Mouse (Mus musculus): Measurements from ENCODE around the gene Gm17428. TPM values are rescaled to one million over a fixed set of nuclear protein-coding genes. Genes with fewer than 3 reads are reported as not detected.
"Not testable (repeated sequence)": the region's sequence is repeated elsewhere in the genome, so short reads cannot be mapped to it uniquely, and the experiment has no call there.

Gm17428 gene
- polyA plus RNA-seq, 1 experiment from 2014 or later, result not detected

- Histone ChIP-seq H3K4me3 (replicated peaks; ENCODE audit: low read length) (no peak overlapping the region), H3K4me1 (ENCODE audit: control insufficient read depth, insufficient read depth, low read length) (peaks cover 23% of the 10 kb centered on the region), H3K9ac (ENCODE audit: low read length) (peak overlapping the region; percentile 50; the same call in 1 of the 2 replicates), H3K27ac (ENCODE audit: low read length) (peak overlapping the region; percentile 73), H3K27me3 (ENCODE audit: control insufficient read depth, insufficient read depth, low read length) (no peaks in the 10 kb centered on the region), H3K36me3 (ENCODE audit: control insufficient read depth, insufficient read depth, low read length) (no peaks in the 10 kb centered on the region), H3K9me3 (replicated peaks; ENCODE audit: control insufficient read depth, low read length) (no peaks in the 10 kb centered on the region), H3K4me2 (ENCODE audit: low read depth, low read length) (peak overlapping the region; percentile 20)
- peak; percentile 72; the same call in 1 of the 2 replicates for ATAC-seq (ENCODE audit: insufficient read depth, low FRiP score)
- WGBS, result 37% methylated on average over 10 of the region's 10 CpGs
These were observed 16.9 kb downstream of the Gm17428 start for GRCm38 (mm10) chr14:54993636-54994035.

- Histone ChIP-seq H3K4me2 (ENCODE audit: low read depth, low read length) (peak within 1 kb of the TSS; percentile 20), H3K9me3 (replicated peaks; ENCODE audit: control insufficient read depth, low read length) (no peaks in the 10 kb centered on the region), H3K9ac (ENCODE audit: low read length) (peak within 1 kb of the TSS; percentile 50), H3K4me3 (replicated peaks; ENCODE audit: low read length) (no peak within 1 kb of the TSS), H3K36me3 (ENCODE audit: control insufficient read depth, insufficient read depth, low read length) (no peaks in the 10 kb centered on the region), H3K4me1 (ENCODE audit: control insufficient read depth, insufficient read depth, low read length) (peaks cover 23% of the 10 kb centered on the region), H3K27ac (ENCODE audit: low read length) (peak within 1 kb of the TSS; percentile 73), H3K27me3 (ENCODE audit: control insufficient read depth, insufficient read depth, low read length) (no peaks in the 10 kb centered on the region)
- 47% methylated on average over 11 of the region's 11 CpGs for WGBS
- ATAC-seq (ENCODE audit: insufficient read depth, low FRiP score), result no peak
These were observed 17.6 kb downstream of the Gm17428 start, which contains the start of gene Myh7 for GRCm38 (mm10) chr14:54994136-54994868. Gene Myh7, minus strand, starts transcription at chr14:54994626.

GRCm38 (mm10) chr14:54994869-54995186, 18.1 kb downstream of the Gm17428 start:
- peaks cover 23% of the 10 kb centered on the region for H3K4me1 ChIP-seq (ENCODE audit: control insufficient read depth, insufficient read depth, low read length)
- H3K27ac ChIP-seq (ENCODE audit: low read length), result no peak overlapping the region; the same call in 1 of the 2 replicates
- H3K36me3 ChIP-seq (ENCODE audit: control insufficient read depth, insufficient read depth, low read length), result no peaks in the 10 kb centered on the region
- ATAC-seq (ENCODE audit: insufficient read depth, low FRiP score), result no peak
- no peaks in the 10 kb centered on the region for H3K27me3 ChIP-seq (ENCODE audit: control insufficient read depth, insufficient read depth, low read length)
- H3K9me3 ChIP-seq (replicated peaks; ENCODE audit: control insufficient read depth, low read length), result no peaks in the 10 kb centered on the region
- H3K4me3 ChIP-seq (replicated peaks; ENCODE audit: low read length), result no peak overlapping the region
- H3K4me2 ChIP-seq (ENCODE audit: low read depth, low read length), result no peak overlapping the region
- peak overlapping the region; percentile 26; the same call in 1 of the 2 replicates for H3K9ac ChIP-seq (ENCODE audit: low read length)

- H3K36me3 ChIP-seq (ENCODE audit: control insufficient read depth, insufficient read depth, low read length), result no peaks in the 10 kb centered on the region
- 47% methylated on average over 14 of the region's 14 CpGs for WGBS
- peaks cover 23% of the 10 kb centered on the region for H3K4me1 ChIP-seq (ENCODE audit: control insufficient read depth, insufficient read depth, low read length)
- no peaks in the 10 kb centered on the region for H3K9me3 ChIP-seq (replicated peaks; ENCODE audit: control insufficient read depth, low read length)
- H3K9ac ChIP-seq (ENCODE audit: low read length), result no peak overlapping the region
- ATAC-seq (ENCODE audit: insufficient read depth, low FRiP score), result no peak
- H3K4me2 ChIP-seq (ENCODE audit: low read depth, low read length), result no peak overlapping the region
- no peak overlapping the region for H3K27ac ChIP-seq (ENCODE audit: low read length)
- no peak overlapping the region for H3K4me3 ChIP-seq (replicated peaks; ENCODE audit: low read length)
- H3K27me3 ChIP-seq (ENCODE audit: control insufficient read depth, insufficient read depth, low read length), result no peaks in the 10 kb centered on the region
These were observed 18.9 kb downstream of the Gm17428 start for GRCm38 (mm10) chr14:54995457-54996138.

GRCm38 (mm10) chr14:54996793-54997192, 20.1 kb downstream of the Gm17428 start:
- H3K27ac ChIP-seq (ENCODE audit: low read length), result peak overlapping the region; percentile 65
- no peak overlapping the region for H3K4me2 ChIP-seq (ENCODE audit: low read depth, low read length)
- H3K4me3 ChIP-seq (replicated peaks; ENCODE audit: low read length), result no peak overlapping the region
- peak; percentile 38; the same call in 1 of the 2 replicates for ATAC-seq (ENCODE audit: insufficient read depth, low FRiP score)
- no peaks in the 10 kb centered on the region for H3K27me3 ChIP-seq (ENCODE audit: control insufficient read depth, insufficient read depth, low read length)
- WGBS, result 60% methylated on average over 9 of the region's 9 CpGs
- peaks cover 23% of the 10 kb centered on the region for H3K4me1 ChIP-seq (ENCODE audit: control insufficient read depth, insufficient read depth, low read length)
- no peaks in the 10 kb centered on the region for H3K9me3 ChIP-seq (replicated peaks; ENCODE audit: control insufficient read depth, low read length)
- no peaks in the 10 kb centered on the region for H3K36me3 ChIP-seq (ENCODE audit: control insufficient read depth, insufficient read depth, low read length)
- H3K9ac ChIP-seq (ENCODE audit: low read length), result no peak overlapping the region

- ATAC-seq (ENCODE audit: insufficient read depth, low FRiP score), result no peak
- H3K36me3 ChIP-seq (ENCODE audit: control insufficient read depth, insufficient read depth, low read length), result no peaks in the 10 kb centered on the region
- H3K27me3 ChIP-seq (ENCODE audit: control insufficient read depth, insufficient read depth, low read length), result no peaks in the 10 kb centered on the region
- H3K4me1 ChIP-seq (ENCODE audit: control insufficient read depth, insufficient read depth, low read length), result peaks cover 23% of the 10 kb centered on the region
- no peak overlapping the region for H3K4me3 ChIP-seq (replicated peaks; ENCODE audit: low read length)
- no peak overlapping the region for H3K4me2 ChIP-seq (ENCODE audit: low read depth, low read length)
- WGBS, result 53% methylated on average over 4 of the region's 4 CpGs
- no peak overlapping the region for H3K9ac ChIP-seq (ENCODE audit: low read length)
- H3K9me3 ChIP-seq (replicated peaks; ENCODE audit: control insufficient read depth, low read length), result no peaks in the 10 kb centered on the region
- H3K27ac ChIP-seq (ENCODE audit: low read length), result peak overlapping the region; percentile 65
These were observed 20.6 kb downstream of the Gm17428 start for GRCm38 (mm10) chr14:54997297-54997696.

DNA sequence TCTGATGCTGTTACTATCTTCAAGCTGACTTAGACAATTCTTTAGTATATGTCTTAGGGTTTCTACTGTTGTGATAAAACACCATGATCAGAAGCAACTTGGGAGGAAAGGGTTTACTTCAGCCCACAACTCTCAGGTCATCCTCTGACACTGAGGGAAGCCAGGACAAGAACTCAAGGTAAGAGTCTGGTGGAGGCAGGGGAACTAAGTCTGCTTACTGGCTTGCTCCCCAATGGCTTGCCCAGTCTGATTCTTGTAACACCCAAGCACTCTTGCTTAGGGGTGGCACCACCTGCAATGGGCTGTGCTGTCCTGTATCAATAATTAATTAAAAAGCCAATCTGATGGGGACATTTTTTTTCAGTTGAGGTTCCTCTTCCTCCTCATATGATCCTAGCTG, 21.9 kb downstream of the Gm17428 start:
- ATAC-seq (ENCODE audit: insufficient read depth, low FRiP score), result no peak
- H3K9me3 ChIP-seq (replicated peaks; ENCODE audit: control insufficient read depth, low read length), result no peaks in the 10 kb centered on the region
- peaks cover 26% of the 10 kb centered on the region for H3K4me1 ChIP-seq (ENCODE audit: control insufficient read depth, insufficient read depth, low read length)
- no peaks in the 10 kb centered on the region for H3K36me3 ChIP-seq (ENCODE audit: control insufficient read depth, insufficient read depth, low read length)
- no peak overlapping the region for H3K27ac ChIP-seq (ENCODE audit: low read length)
- no peak overlapping the region for H3K4me3 ChIP-seq (replicated peaks; ENCODE audit: low read length)
- no peaks in the 10 kb centered on the region for H3K27me3 ChIP-seq (ENCODE audit: control insufficient read depth, insufficient read depth, low read length)
- H3K9ac ChIP-seq (ENCODE audit: low read length), result no peak overlapping the region
- H3K4me2 ChIP-seq (ENCODE audit: low read depth, low read length), result no peak overlapping the region

GRCm38 (mm10) chr14:54999868-55000267, 23.1 kb downstream of the Gm17428 start:
- 75% methylated on average over 5 of the region's 5 CpGs for WGBS
- H3K4me2 ChIP-seq (ENCODE audit: low read depth, low read length); H3K27me3 ChIP-seq (ENCODE audit: control insufficient read depth, insufficient read depth, low read length); H3K9me3 ChIP-seq (replicated peaks; ENCODE audit: control insufficient read depth, low read length); H3K36me3 ChIP-seq (ENCODE audit: control insufficient read depth, insufficient read depth, low read length); H3K27ac ChIP-seq (ENCODE audit: low read length); H3K4me3 ChIP-seq (replicated peaks; ENCODE audit: low read length); ATAC-seq (ENCODE audit: insufficient read depth, low FRiP score); H3K9ac ChIP-seq (ENCODE audit: low read length): not testable (repeated sequence)
- peaks cover 16% of the 10 kb centered on the region for H3K4me1 ChIP-seq (ENCODE audit: control insufficient read depth, insufficient read depth, low read length)

DNA sequence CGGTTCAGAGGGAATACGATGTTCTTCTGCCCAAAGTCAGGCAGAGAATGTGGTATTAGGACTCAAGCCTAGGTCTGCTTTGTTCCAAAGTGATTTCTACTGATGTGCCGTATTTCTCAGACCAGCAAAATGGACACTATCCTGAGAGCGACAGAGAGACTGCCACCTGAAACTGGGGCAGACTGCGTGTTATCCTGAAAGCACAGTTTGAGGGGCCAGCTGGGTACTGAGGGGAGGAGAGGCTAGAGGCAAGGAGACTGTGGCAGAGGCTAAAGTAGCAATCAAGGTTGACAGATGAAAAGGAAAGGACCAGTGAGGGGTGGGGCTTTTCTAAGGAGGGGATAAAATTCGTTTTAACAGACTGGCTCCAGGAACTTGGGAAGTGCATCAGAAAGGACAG, 24.1 kb downstream of the Gm17428 start:
- WGBS, result 80% methylated on average over 6 of the region's 6 CpGs
- Histone ChIP-seq H3K4me1 (ENCODE audit: control insufficient read depth, insufficient read depth, low read length) (peaks cover 10% of the 10 kb centered on the region), H3K27ac (ENCODE audit: low read length) (no peak overlapping the region), H3K4me2 (ENCODE audit: low read depth, low read length) (no peak overlapping the region), H3K4me3 (replicated peaks; ENCODE audit: low read length) (no peak overlapping the region), H3K27me3 (ENCODE audit: control insufficient read depth, insufficient read depth, low read length) (no peaks in the 10 kb centered on the region), H3K9me3 (replicated peaks; ENCODE audit: control insufficient read depth, low read length) (no peaks in the 10 kb centered on the region), H3K36me3 (ENCODE audit: control insufficient read depth, insufficient read depth, low read length) (no peaks in the 10 kb centered on the region), H3K9ac (ENCODE audit: low read length) (no peak overlapping the region)
- no peak for ATAC-seq (ENCODE audit: insufficient read depth, low FRiP score)

Data from stomach, embryonic 16.5 days (tissue).